Mouse (Mus musculus) E14TG2a.4 (cell line): Measurements from ENCODE around the gene Rsc1a1.

Experiments
- H3K27me3 ChIP-seq: 2 replicates; pipeline ENCODE4 v1.6.1; 2014; ENCODE audit warnings: low read length, control low read depth; ENCODE audit not compliant: insufficient read depth
- H3K36me3 ChIP-seq: 2 replicates; pipeline ENCODE4 v1.6.1; 2014; ENCODE audit warnings: low read length, control low read depth; ENCODE audit not compliant: insufficient read depth
- H3K4me1 ChIP-seq: replicated peaks from 2 replicates; pipeline ENCODE4 v1.6.1; 2014; ENCODE audit warnings: low read depth, low read length, control low read depth
- H3K4me3 ChIP-seq: replicated peaks from 2 replicates; pipeline ENCODE4 v1.5.1; 2014; ENCODE audit warnings: mild to moderate bottlenecking, low read length
- H3K9me3 ChIP-seq: 2 replicates; pipeline ENCODE4 v1.6.1; 2014; ENCODE audit warnings: low read length, control low read depth
- CTCF ChIP-seq: conservative IDR thresholded peaks from 2 replicates; pipeline ENCODE4 v1.5.1; 2014; ENCODE audit warnings: low read length
- NANOG ChIP-seq: IDR thresholded peaks from 2 replicates; pipeline ENCODE4 v1.6.1; 2014; ENCODE audit warnings: borderline replicate concordance, low read length, mixed read lengths
- POU5F1 ChIP-seq: IDR thresholded peaks from 2 replicates; pipeline ENCODE4 v1.6.1; 2014; ENCODE audit warnings: low read length, borderline replicate concordance

The Rsc1a1 gene

DNA sequence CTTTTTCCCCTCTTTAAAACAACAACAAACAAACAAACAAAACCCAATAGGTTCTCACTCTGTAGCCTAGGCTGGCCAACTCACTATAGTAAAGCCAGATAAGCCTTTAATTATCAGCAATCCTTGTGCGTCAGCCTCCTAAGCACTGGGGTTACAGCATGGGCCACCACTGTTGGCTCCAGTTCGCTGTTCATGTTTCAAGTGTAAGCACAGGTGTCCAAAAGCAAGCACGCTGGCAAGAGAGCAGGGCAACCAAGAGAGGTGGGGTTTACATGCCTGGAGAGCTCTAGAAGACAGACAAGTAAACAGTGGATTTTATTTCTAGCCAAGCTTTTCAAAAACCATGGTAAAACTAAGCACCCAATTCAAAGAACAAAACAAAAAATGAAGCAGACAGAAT, 694 bp upstream of the Rsc1a1 start:
- no peaks in the 10 kb centered on the region for H3K27me3 ChIP-seq
- no peak for TF ChIP-seq POU5F1
- no peak overlapping the region for H3K4me3 ChIP-seq
- H3K9me3 ChIP-seq, result no peaks in the 10 kb centered on the region
- H3K36me3 ChIP-seq, result peaks cover 85% of the 10 kb centered on the region
- H3K4me1 ChIP-seq, result peaks cover 50% of the 10 kb centered on the region

- H3K9me3 ChIP-seq, result no peaks in the 10 kb centered on the region
- 0 out of 2 replicates have a peak overlapping the region, but pooled peaks have one; percentile 27 for H3K4me3 ChIP-seq
- no peaks in the 10 kb centered on the region for H3K27me3 ChIP-seq
- peaks cover 80% of the 10 kb centered on the region for H3K4me1 ChIP-seq
- TF ChIP-seq POU5F1 (no peak), CTCF (no peak), NANOG (no peak)
- peaks cover 64% of the 10 kb centered on the region for H3K36me3 ChIP-seq
Observed at GRCm38 (mm10) chr4:141682706-141683230, 2.6 kb downstream of the Rsc1a1 start.

GRCm38 (mm10) chr4:141681767-141682166, 3.6 kb downstream of the Rsc1a1 start:
- H3K4me1 ChIP-seq, result peaks cover 86% of the 10 kb centered on the region
- no peak for TF ChIP-seq CTCF
- TF ChIP-seq NANOG, result no peak
- no peak for TF ChIP-seq POU5F1
- H3K9me3 ChIP-seq, result no peaks in the 10 kb centered on the region
- H3K27me3 ChIP-seq, result no peaks in the 10 kb centered on the region
- H3K4me3 ChIP-seq, result 0 out of 2 replicates have a peak overlapping the region, but pooled peaks have one; percentile 1
- H3K36me3 ChIP-seq, result peaks cover 58% of the 10 kb centered on the region

DNA sequence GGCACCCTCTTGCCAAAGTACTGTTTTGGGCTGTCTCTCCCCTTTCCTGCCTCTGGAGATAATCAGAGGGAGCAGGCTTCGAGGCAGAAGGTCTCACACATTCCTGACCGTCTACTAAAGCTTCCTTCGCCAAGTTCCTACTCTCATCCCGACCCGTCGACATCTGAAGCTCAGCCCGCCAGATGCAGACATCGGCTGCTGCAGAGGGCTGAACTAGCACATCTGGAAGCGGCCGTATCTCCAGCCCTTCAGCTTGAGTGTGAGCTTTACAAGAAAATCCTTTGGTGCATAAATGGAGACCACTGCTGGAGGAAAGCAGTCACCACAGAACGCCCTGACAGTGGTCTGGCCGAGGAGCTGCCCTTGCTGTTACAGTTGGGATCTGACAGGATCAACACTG, 4.5 kb downstream of the Rsc1a1 start:
- Histone ChIP-seq H3K4me1 (peaks cover 95% of the 10 kb centered on the region), H3K9me3 (no peaks in the 10 kb centered on the region), H3K4me3 (0 out of 2 replicates have a peak overlapping the region, but pooled peaks have one; percentile 17), H3K27me3 (no peaks in the 10 kb centered on the region), H3K36me3 (peaks cover 49% of the 10 kb centered on the region)
- TF ChIP-seq CTCF, result no peak
- no peak for TF ChIP-seq POU5F1
- TF ChIP-seq NANOG, result no peak

- H3K36me3 ChIP-seq, result peaks cover 30% of the 10 kb centered on the region
- H3K4me1 ChIP-seq, result peaks cover 100% of the 10 kb centered on the region
- no peaks in the 10 kb centered on the region for H3K9me3 ChIP-seq
- H3K4me3 ChIP-seq, result peak overlapping the region; percentile 43
- no peak for TF ChIP-seq NANOG
- no peak for TF ChIP-seq POU5F1
- TF ChIP-seq CTCF, result no peak
- H3K27me3 ChIP-seq, result no peaks in the 10 kb centered on the region
Observed at GRCm38 (mm10) chr4:141679016-141679415, 6.4 kb downstream of the Rsc1a1 start.

DNA sequence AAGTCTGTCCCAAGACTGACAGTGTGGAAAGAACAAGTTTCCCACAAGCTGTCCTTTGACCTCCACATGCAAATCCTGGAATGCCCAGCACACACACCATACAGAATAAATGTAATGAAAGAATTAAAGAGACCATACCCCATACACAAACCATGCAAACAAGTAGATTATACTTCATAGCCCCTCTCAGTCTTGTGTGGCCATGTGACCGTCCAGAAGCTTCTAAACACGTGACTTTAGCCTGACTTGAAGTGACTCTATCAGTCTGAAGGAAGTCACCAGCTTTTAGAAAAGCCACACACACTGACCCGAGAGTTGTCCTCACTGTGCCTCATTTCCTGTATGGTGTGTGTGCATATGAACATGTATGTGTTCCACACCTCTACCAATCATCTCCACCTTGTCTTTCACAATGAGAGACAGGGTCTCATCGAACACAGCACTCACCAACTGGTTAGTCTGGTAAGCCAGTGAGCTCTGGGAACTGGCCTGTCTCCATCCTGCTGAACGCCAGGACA, 8.9 kb downstream of the Rsc1a1 start:
- no peaks in the 10 kb centered on the region for H3K27me3 ChIP-seq
- TF ChIP-seq NANOG (no peak), POU5F1 (no peak)
- H3K4me3 ChIP-seq, result no peak overlapping the region
- H3K9me3 ChIP-seq, result no peaks in the 10 kb centered on the region
- peaks cover 96% of the 10 kb centered on the region for H3K4me1 ChIP-seq
- peaks cover 8% of the 10 kb centered on the region; the same call in 1 of the 2 replicates for H3K36me3 ChIP-seq

GRCm38 (mm10) chr4:141672325-141672724, 13.1 kb downstream of the Rsc1a1 start:
- peaks cover 67% of the 10 kb centered on the region for H3K4me1 ChIP-seq
- no peak for TF ChIP-seq POU5F1
- TF ChIP-seq NANOG, result no peak
- TF ChIP-seq CTCF, result no peak
- peak overlapping the region; percentile 62 for H3K4me3 ChIP-seq
- no peaks in the 10 kb centered on the region for H3K9me3 ChIP-seq
- no peaks in the 10 kb centered on the region for H3K27me3 ChIP-seq
- H3K36me3 ChIP-seq, result no peaks in the 10 kb centered on the region

GRCm38 (mm10) chr4:141671389-141671788, 14.0 kb downstream of the Rsc1a1 start:
- peaks cover 63% of the 10 kb centered on the region for H3K4me1 ChIP-seq
- no peaks in the 10 kb centered on the region for H3K36me3 ChIP-seq
- H3K27me3 ChIP-seq, result no peaks in the 10 kb centered on the region
- H3K4me3 ChIP-seq, result no peak overlapping the region
- no peaks in the 10 kb centered on the region for H3K9me3 ChIP-seq
- no peak for TF ChIP-seq NANOG
- no peak for TF ChIP-seq CTCF
- no peak for TF ChIP-seq POU5F1
